Mouse (Mus musculus) Patski (cell line): ENCODE results near the gene Selenbp2. TPM values are rescaled to one million over a fixed set of nuclear protein-coding genes. Genes with fewer than 3 reads are reported as not detected.
"Not testable (repeated sequence)": the region's sequence is repeated elsewhere in the genome, so short reads cannot be mapped to it uniquely, and the experiment has no call there.

Experiments
- ATAC-seq: fragments of 100-300 bp; one replicate; pipeline ENCODE4 v1.8.0; 2021
- CTCF ChIA-PET: fragments of 350-600 bp; sonication (Branson Sonifier 250); formaldehyde crosslinking; loops from one replicate; lab custom pipeline; 2022; ENCODE audit warnings: inconsistent platforms; lab: Charles Lee
- POLR2A ChIA-PET: fragments of 350-600 bp; sonication (Branson Sonifier 250); formaldehyde crosslinking; loops from one replicate; lab custom pipeline; 2022; ENCODE audit warnings: antibody characterized with exemption, inconsistent platforms; lab: Charles Lee
- DNase-seq: peaks from one replicate; pipeline ENCODE4 v3.0.0-alpha.2; 2011; ENCODE audit warnings: low read depth, low spot score
- H3K27me3 ChIP-seq: fragments of 371-371 bp; one replicate; pipeline ENCODE4 v1.5.1; 2021
- CTCF ChIP-seq: fragments of 100-300 bp; IDR thresholded peaks from one replicate; pipeline ENCODE4 v1.5.1; 2021
- in situ Hi-C: fragments of 300-500 bp; cut with MboI; formaldehyde crosslinking; loops from 3 replicates; pipeline ENCODE4 v1.11.1; 2018; ENCODE audit warnings: low pct_unique_long_range_greater_than_20kb, mixed read lengths
- polyA plus RNA-seq: library from polyadenylated mRNA; unstranded; gene quantifications from one replicate; pipeline ENCODE4 v1.2.3, GENCODE M21; 2021

Selenbp2 gene
- 0.36 TPM for polyA plus RNA-seq

- ChIA-PET CTCF (no interaction called here), POLR2A (interaction anchor here (0.6 kb wide), 1 partner anchor 1446 kb away, joined by 3 read pairs; no protein-coding TSS in a partner anchor)
- ATAC-seq (no peak), DNase-seq (no peak)
- in situ Hi-C loops: no loop called here
- no peaks in the 10 kb centered on the region for H3K27me3 ChIP-seq
- no peak for TF ChIP-seq CTCF
These were observed at the start of gene Selenbp2 for GRCm38 (mm10) chr3:94693329-94693825. Gene Selenbp2 (plus strand): TSS chr3:94693556.

GRCm38 (mm10) chr3:94648755-94649590 lies 44.4 kb upstream of the Selenbp2 start:
- no peak for TF ChIP-seq CTCF
- ChIA-PET CTCF (no interaction called here), POLR2A (no interaction called here)
- ATAC-seq (peak; percentile 97), DNase-seq (peak; percentile 90)
- no peaks in the 10 kb centered on the region for H3K27me3 ChIP-seq
- in situ Hi-C loops: no loop called here

DNA sequence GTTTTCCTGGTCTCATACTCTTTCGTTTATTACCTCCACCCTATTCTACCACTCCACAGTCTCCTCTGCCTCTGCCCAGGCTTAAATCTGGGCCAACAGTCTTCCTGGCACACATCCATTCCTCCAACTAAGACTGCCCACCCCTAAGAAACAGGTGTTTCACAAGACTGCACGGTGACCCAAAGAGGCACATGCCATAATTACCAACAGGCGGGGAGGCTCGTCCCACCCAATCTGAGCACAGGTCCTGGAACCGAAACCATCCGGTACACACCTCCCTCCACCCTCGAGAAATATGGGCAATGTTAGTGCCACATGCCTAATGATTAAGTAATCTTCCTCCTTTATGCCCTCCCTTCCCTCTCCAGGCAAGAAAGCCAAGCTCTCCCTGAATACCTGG lies 42.9 kb upstream of the Selenbp2 start:
- POLR2A ChIA-PET: no interaction called here

GRCm38 (mm10) chr3:94653967-94654366 lies 39.4 kb upstream of the Selenbp2 start:
- DNase-seq, POLR2A ChIA-PET: not testable (repeated sequence)

More for the DNA sequence above, 42.9 kb upstream of the Selenbp2 start:
- TF ChIP-seq CTCF: no peak
- no peaks in the 10 kb centered on the region for H3K27me3 ChIP-seq
- CTCF ChIA-PET: interaction anchor here (1.4 kb wide), 1 partner anchor 70 kb away, joined by 3 read pairs; no protein-coding TSS in a partner anchor
- ATAC-seq (no peak), DNase-seq (no peak)
- in situ Hi-C loops: no loop called here

DNA sequence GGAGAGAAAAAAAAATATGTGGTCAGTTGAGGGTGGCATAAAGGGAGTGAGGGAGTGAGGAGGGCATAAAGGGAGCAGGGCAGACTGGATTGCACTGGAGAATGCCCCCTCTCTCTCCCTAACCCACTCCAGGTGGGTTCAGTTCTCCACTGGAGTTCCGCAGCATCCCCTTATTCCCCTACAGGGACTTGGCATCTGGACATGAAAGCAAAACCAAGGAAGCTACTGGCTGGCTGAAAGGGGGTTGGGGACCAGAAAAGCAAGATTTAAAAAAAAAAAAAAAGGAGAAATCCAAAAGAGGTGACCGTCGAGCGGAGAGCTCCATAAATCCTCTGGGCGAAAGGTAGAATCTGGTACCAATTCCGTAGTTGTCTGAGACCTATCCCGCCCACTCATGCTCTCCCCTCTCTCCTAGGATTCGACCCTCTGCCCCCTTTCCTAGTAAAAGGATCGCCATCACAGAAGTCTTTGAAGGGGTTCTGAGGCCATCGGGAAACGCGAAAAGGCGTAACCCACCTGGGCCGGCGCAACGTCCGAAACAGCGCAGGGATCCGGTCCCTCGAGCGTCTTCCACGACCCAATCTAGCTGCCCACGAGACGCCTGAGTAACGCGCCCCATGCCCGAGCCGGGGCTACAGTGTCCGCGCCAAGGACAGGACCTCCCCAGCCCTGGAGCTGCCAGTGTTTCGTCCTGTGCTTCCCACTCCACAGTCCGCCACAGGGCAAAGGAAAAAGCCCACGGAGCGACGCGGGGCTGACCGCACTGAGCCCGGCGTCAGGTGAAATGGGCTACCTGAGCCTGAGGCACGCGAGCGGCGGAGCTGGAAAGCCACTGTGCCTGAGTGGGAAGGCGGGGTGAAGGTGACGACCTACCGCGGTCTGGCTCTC lies 35.3 kb upstream of the Selenbp2 start:
- H3K27me3 ChIP-seq, DNase-seq, CTCF ChIA-PET: not testable (repeated sequence)
- ATAC-seq: peak; percentile 10
- POLR2A ChIA-PET: interaction anchor here (0.7 kb wide), 1 partner anchor 99 kb away, joined by 6 read pairs; no protein-coding TSS in a partner anchor
- in situ Hi-C loops: loop anchor here (5.0 kb wide), 1 partner anchor 99 kb away; no protein-coding TSS in a partner anchor

More at GRCm38 (mm10) chr3:94653967-94654366, 39.4 kb upstream of the Selenbp2 start:
- in situ Hi-C loops, H3K27me3 ChIP-seq, CTCF ChIA-PET: not testable (repeated sequence)
- ATAC-seq: peak; percentile 17

DNA sequence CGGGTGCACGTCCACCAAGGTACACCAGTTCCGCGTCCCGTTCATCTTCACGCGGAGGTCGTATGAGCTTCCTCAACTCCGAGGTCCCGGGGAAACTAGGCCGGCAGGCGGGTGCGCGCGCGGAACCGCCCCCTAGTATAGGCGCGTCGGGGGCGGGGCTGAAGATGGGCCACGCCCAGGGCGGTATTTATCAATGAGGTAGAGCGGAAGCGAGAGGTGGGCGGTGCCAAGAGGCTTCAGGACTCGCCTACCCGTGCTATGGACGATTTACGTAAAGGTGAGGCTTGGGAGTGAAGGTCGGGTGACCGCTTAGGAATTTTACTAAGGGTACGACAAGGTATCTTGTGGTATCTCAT lies 34.6 kb upstream of the Selenbp2 start, which contains the start of gene Tuft1:
Gene Tuft1 (minus strand): TSS at position 133 of the 356 bp plus-strand sequence.
- in situ Hi-C loops: loop anchor here (5.0 kb wide), 1 partner anchor 99 kb away; no protein-coding TSS in a partner anchor
- CTCF ChIA-PET: not testable (repeated sequence)
- peak; percentile 84 for ATAC-seq

DNA sequence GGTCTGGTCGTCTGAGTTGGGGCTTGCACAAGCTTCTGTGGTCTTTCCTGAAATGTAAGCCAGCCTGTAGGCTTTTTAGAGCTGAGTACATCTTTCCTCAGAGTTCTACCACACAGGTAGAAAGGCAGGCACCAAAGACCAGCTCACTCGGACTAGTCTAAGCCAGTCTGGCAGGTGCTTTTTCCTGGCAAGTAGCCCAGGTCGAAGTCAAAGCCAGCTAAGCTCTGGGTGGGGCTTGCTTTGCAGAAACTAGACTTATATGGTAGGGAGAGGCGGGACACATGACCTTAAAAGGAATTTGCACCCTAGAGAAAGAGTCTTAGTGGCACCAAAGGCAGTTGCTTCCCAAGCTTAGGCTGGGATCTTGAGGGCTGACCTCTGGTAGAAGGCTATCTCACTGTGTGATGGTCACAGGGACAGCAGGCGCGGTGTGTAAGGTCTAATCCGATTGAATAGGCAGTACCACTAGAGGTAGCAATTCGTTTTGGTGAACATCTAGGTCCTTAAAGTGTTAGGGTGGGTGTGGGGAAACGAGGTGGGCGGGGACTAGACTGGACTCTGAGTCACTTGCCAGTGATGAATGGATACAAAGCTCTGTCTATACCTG lies 34.1 kb upstream of the Selenbp2 start:
- CTCF ChIA-PET, DNase-seq, H3K27me3 ChIP-seq: not testable (repeated sequence)
- POLR2A ChIA-PET: interaction anchor here (0.7 kb wide), 1 partner anchor 216 kb away, joined by 3 read pairs; the partner anchor contains the start of gene Mrpl9
- ATAC-seq: peak; percentile 49
- in situ Hi-C loops: loop anchor here (5.0 kb wide), 1 partner anchor 98 kb away; no protein-coding TSS in a partner anchor

More for the DNA sequence above, 34.6 kb upstream of the Selenbp2 start, which contains the start of gene Tuft1:
- POLR2A ChIA-PET, H3K27me3 ChIP-seq, DNase-seq: not testable (repeated sequence)

DNA sequence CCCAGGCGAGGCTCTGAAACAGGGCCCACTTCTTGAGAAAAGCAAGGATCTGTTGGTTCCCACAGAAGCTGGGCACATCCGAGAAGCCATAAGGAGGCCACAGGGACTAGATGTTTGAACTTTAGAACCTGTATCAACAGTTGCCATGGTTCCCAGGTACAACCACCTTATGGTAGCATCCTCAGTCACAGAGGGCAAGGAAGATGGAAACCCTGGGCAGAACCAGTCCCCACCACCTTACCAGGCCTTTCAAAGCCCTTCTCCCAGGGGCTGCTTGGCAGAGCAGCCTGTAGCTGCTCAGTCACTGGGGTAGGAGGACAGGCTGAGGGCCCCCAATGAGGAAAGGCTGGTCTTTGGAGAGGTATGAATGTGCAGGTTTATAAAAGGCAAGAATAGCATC lies 32.5 kb upstream of the Selenbp2 start:
- H3K27me3 ChIP-seq, in situ Hi-C loops, DNase-seq, ATAC-seq, POLR2A ChIA-PET, CTCF ChIA-PET: not testable (repeated sequence)

DNA sequence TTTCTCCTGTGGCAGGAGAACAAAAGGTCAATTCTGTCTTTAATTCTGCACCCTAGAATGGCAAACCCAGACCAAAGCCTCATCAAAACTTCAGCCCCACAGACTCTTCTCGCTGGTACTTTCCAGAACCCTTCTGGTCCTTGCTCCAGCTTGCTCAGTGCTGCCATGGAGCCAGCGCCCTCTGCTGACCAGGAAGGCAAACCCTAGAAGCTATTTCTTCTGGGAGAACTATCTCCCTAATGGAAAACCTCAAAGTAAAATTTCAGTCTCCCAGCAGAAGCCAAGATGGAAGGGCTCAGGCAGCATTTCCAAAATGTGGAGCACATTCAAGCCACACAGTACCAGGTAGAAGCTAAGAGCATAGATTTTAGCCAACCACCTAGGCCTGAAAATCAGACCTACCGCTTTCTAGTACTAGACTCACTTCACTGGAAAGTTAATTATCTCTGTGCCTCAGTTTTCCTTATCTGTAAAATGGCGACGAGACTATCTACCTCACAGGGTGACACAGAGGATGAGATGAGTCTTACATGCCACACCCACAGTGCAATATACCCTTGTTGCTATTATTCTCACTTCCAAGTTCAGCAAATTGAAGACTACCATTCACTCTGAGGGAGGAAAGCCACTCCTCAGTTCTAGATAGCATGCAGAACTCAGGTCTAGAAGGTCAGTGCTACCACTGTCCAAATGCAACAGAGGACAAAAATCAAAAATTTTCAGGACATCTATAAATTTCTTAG lies 28.1 kb upstream of the Selenbp2 start:
- POLR2A ChIA-PET, CTCF ChIA-PET, H3K27me3 ChIP-seq, DNase-seq, in situ Hi-C loops: not testable (repeated sequence)
- peak; percentile 52 for ATAC-seq

DNA sequence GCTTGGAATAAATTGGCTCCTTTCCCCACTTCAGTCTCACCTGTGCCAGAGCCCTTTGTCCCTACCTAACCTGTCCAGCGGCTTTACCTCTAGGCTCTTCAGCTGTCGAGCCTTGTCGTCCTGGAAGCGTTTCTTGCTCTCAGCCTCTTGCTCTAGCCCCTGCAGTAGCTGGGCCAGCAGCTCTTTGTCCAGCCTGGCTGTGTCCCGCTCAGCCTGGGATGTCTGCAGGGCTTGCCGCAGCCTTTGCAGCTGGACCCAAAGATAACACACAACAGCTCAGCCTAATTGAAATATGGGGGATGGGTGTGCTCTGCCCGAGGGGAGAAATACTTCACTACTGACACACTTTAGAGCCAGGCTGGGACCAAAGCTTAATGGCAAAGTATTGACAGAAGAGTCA lies 27.5 kb upstream of the Selenbp2 start:
- in situ Hi-C loops: not testable (repeated sequence)

GRCm38 (mm10) chr3:94675101-94675500 lies 18.3 kb upstream of the Selenbp2 start:
- H3K27me3 ChIP-seq, POLR2A ChIA-PET, ATAC-seq, in situ Hi-C loops, CTCF ChIA-PET, DNase-seq: not testable (repeated sequence)

More for the DNA sequence above, 27.5 kb upstream of the Selenbp2 start:
- DNase-seq, H3K27me3 ChIP-seq, POLR2A ChIA-PET, CTCF ChIA-PET, ATAC-seq: not testable (repeated sequence)
